Mouse (Mus musculus): Measurements from ENCODE around the gene Sowahd. TPM values are rescaled to one million over a fixed set of nuclear protein-coding genes. Genes with fewer than 3 reads are reported as not detected.

Gene Sowahd
- polyA plus RNA-seq, 1 experiment from 2014 or later = not detected

DNA sequence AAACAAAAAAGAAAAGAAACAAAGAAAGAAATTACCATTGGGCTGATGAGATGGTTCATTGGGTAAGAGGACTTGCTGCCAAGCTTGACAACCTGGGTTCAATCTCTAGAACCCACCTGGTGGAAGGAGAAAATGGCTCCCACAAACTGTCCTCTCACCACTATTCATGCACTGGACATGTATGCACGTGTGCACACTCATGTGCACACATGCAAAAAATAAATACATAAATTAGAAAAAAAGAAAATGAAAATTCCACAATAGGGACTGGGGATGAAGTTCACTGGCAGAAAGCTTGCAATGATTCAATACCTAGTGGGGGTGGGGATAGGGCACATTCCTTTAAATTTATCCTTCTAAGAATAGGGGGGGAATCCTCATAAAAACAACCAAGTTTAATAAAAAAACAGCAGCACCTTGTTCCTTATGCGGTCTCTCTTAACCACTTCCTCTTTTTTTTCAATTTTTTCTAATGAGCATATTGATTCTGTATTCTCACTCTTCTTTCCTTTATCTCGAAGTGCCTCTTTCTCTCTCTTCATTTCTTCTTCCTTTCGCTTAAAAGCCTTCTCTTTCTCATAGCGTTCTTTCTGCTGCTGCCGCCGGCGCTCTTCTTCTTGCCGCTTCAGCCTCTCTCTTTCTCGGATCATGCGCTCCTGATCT lies 46.6 kb downstream of the Sowahd start:
- H3K4me1 ChIP-seq (replicated peaks) = no peaks in the 10 kb centered on the region
- H3K27ac ChIP-seq = no peak overlapping the region
- ATAC-seq (ENCODE audit: insufficient number of reproducible peaks, insufficient read depth, low FRiP score, low TSS enrichment, low read depth) = no peak
- H3K9me3 ChIP-seq = no peaks in the 10 kb centered on the region
- no peak overlapping the region for H3K4me3 ChIP-seq (replicated peaks)
- no peak overlapping the region for H3K4me2 ChIP-seq
- peaks cover 18% of the 10 kb centered on the region; the same call in 1 of the 2 replicates for H3K36me3 ChIP-seq
- no peaks in the 10 kb centered on the region for H3K27me3 ChIP-seq
- WGBS = 91% methylated on average over 11 of the region's 11 CpGs
- H3K9ac ChIP-seq (replicated peaks) = no peak overlapping the region

DNA sequence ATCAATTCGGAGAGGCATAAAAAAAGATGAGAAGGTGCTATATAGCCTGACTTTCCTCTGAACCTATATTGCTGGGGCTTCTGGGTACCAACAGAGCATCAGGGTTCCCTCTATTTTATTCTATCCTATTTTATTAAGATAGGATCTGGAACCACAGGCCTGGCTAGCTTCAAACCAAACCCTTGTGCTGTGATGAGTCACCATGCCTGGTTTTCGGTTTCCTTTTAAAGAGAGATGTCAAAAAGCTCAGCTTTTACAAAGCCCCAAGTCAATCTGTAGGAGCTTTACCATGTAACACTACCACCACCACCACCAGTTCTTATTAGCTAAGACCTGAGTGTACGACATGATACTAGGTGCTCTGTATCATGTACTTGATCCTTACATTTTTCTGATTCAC lies 50.0 kb downstream of the Sowahd start:
- Histone ChIP-seq H3K9ac (replicated peaks) (no peak overlapping the region), H3K27ac (no peak overlapping the region), H3K4me3 (replicated peaks) (no peak overlapping the region), H3K9me3 (no peaks in the 10 kb centered on the region), H3K4me2 (no peak overlapping the region), H3K4me1 (replicated peaks) (no peaks in the 10 kb centered on the region), H3K36me3 (peaks cover 18% of the 10 kb centered on the region; the same call in 1 of the 2 replicates), H3K27me3 (no peaks in the 10 kb centered on the region)
- no peak for ATAC-seq (ENCODE audit: insufficient number of reproducible peaks, insufficient read depth, low FRiP score, low TSS enrichment, low read depth)
- 96% methylated on average over 3 of the region's 3 CpGs for WGBS

Other genes with a start within 250 kb of the Sowahd start
- 123 and 124 TPM in 2 replicates for gene Ube2a, start 174.9 kb upstream of the Sowahd start, polyA plus RNA-seq (2016; fragmentation: Nextera tagmentation; extraction: Ambion mirVana)
- gene C330007P06Rik, start 174.7 kb upstream of the Sowahd start, polyA plus RNA-seq (2016; fragmentation: Nextera tagmentation; extraction: Ambion mirVana) = 32.9 and 33.2 TPM in 2 replicates
- gene Nkrf, start 145.9 kb upstream of the Sowahd start, polyA plus RNA-seq (2016; fragmentation: Nextera tagmentation; extraction: Ambion mirVana) = 1.2 and 1.4 TPM in 2 replicates
- 82.7 and 83.5 TPM in 2 replicates for gene Sept6, start 57.1 kb upstream of the Sowahd start, polyA plus RNA-seq (2016; fragmentation: Nextera tagmentation; extraction: Ambion mirVana)
- 532 and 542 TPM in 2 replicates for gene Rpl39, start 36.6 kb downstream of the Sowahd start, polyA plus RNA-seq (2016; fragmentation: Nextera tagmentation; extraction: Ambion mirVana)
- gene Upf3b, start 61.5 kb downstream of the Sowahd start, polyA plus RNA-seq (2016; fragmentation: Nextera tagmentation; extraction: Ambion mirVana) = 21.2 and 22.2 TPM in 2 replicates
- 17.5 and 19.8 TPM in 2 replicates for gene Nkap, start 78.0 kb downstream of the Sowahd start, polyA plus RNA-seq (2016; fragmentation: Nextera tagmentation; extraction: Ambion mirVana)
- not detected in 2 replicates for gene Akap14, start 120.0 kb downstream of the Sowahd start, polyA plus RNA-seq (2016; fragmentation: Nextera tagmentation; extraction: Ambion mirVana)
- gene Ndufa1, start 142.3 kb downstream of the Sowahd start, polyA plus RNA-seq (2016; fragmentation: Nextera tagmentation; extraction: Ambion mirVana) = 393 and 398 TPM in 2 replicates
- 13.0 and 14.4 TPM in 2 replicates for gene Rnf113a1, start 142.4 kb downstream of the Sowahd start, polyA plus RNA-seq (2016; fragmentation: Nextera tagmentation; extraction: Ambion mirVana)
- not detected in 2 replicates for gene Gm9, start 162.2 kb downstream of the Sowahd start, polyA plus RNA-seq (2016; fragmentation: Nextera tagmentation; extraction: Ambion mirVana)
- not detected in 2 replicates for gene Rhox1, start 173.4 kb downstream of the Sowahd start, polyA plus RNA-seq (2016; fragmentation: Nextera tagmentation; extraction: Ambion mirVana)
- gene Rhox2a, start 196.1 kb downstream of the Sowahd start, polyA plus RNA-seq (2016; fragmentation: Nextera tagmentation; extraction: Ambion mirVana) = not detected in 2 replicates
- gene Rhox3a, start 201.1 kb downstream of the Sowahd start, polyA plus RNA-seq (2016; fragmentation: Nextera tagmentation; extraction: Ambion mirVana) = not detected in 2 replicates
- not detected in 2 replicates for gene Rhox4a, start 216.5 kb downstream of the Sowahd start, polyA plus RNA-seq (2016; fragmentation: Nextera tagmentation; extraction: Ambion mirVana)

Measured in limb, embryonic 12.5 days (tissue).